Mouse (Mus musculus) ES-Bruce4 (cell line): Measurements from ENCODE around the gene Mlycd.

Source experiments
- CTCF ChIP-seq: IDR thresholded peaks from one replicate; pipeline ENCODE4 v1.8.1; 2011; ENCODE audit warnings: low read depth, low read length
- EP300 ChIP-seq: IDR thresholded peaks from 2 replicates; pipeline ENCODE4 v1.6.1; 2011; ENCODE audit warnings: low read depth, low read length; ENCODE audit not compliant: insufficient read depth
- POLR2A ChIP-seq: IDR thresholded peaks from one replicate; pipeline ENCODE4 v1.8.1; 2011; ENCODE audit warnings: low read length; ENCODE audit not compliant: insufficient read depth

DNA sequence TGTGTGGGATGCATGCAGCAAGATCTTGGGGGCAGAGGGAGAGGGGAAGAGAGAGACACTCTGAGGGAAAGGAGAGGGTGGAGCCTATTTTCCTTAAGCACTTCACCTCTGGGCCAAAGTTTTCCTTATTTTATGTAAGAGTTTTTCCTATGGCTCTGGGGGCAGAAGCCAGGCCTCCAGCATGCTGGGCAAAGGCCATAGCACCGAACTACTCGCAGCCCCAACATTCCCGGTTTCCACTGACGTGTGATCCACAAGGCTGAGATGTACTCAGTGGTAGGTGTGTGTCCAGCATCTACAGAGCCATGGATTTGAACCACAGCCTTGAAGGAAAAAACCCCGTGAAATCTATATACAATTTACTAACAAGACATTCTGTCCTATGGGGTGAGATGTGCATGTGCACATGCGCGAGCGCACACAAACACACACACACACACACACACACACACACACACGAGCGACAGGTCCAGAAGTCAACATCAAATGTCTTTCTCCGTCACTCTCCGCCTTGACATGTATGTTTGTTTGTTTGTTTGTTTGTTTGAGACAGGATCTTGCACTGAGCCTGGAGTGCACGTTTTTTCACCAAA lies 39.0 kb downstream of the Mlycd start, which contains the start of gene Osgin1:
- TF ChIP-seq POLR2A, result no peak
- TF ChIP-seq CTCF, result no peak
- no peak for TF ChIP-seq EP300
